Mouse (Mus musculus) lung, postnatal 0 days (tissue): ENCODE data around the gene Aspn.
A peak's percentile ranks its signal among the peaks of the same experiment; 100 is the strongest.

Experiments
- CTCF ChIP-seq: IDR thresholded peaks from 2 replicates; pipeline ENCODE4 v1.5.1; 2016; ENCODE audit warnings: antibody characterized with exemption, mild to moderate bottlenecking
- EP300 ChIP-seq: IDR thresholded peaks from 2 replicates; pipeline ENCODE4 v1.6.1; 2016; ENCODE audit warnings: antibody characterized with exemption, mild to moderate bottlenecking, control low read depth

DNA sequence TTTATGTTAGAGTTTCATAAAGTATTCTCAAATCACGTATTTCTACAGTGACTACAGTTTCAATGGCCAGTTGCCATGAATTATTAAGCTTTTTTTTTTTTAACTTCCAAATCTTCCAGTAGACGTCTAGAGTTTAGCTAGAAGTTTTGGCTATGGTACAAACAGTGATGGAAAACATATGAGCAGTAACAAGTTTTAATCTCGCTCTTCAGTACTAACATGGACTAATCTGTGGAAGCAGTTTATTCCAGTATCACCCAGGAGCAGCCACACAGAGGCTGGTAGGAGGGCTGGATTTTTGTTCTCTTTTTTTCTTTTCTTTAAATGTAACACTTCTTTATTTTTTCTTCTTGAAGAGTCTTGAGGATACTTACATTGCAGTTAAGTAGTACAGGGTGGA is at the start of gene Aspn:
- no peak for TF ChIP-seq CTCF
- 0 out of 2 replicates have a peak, but pooled peaks have one; percentile 13 for TF ChIP-seq EP300
